Mouse (Mus musculus) adrenal gland, postnatal 25 days (tissue): ENCODE data around the gene Tubb5. TPM values are rescaled to one million over a fixed set of nuclear protein-coding genes. Genes with fewer than 3 reads are reported as not detected.
A peak's percentile ranks its signal among the peaks of the same experiment; 100 is the strongest.

ENCODE experiments used
- DNase-seq: peaks from one replicate; pipeline ENCODE4 v3.0.0; 2021; ENCODE audit warnings: mixed read lengths
- long read RNA-seq: library from polyadenylated mRNA; stranded (forward); transcript quantifications from one replicate; pipeline ENCODE4 v2.0.0, GENCODE M21; 2021
- total RNA-seq: library from RNA; stranded (reverse); gene quantifications from 2 replicates; pipeline ENCODE4 v1.2.3, GENCODE M21; 2021

Tubb5 gene
- total RNA-seq: 192 and 221 TPM in 2 replicates
- long read RNA-seq, transcript Tubb5-201 (4 exons, 2,649 nt): major isoform, 167 of 190 reads
- long read RNA-seq, partial matches to known transcripts: 0 of 190 reads
- long read RNA-seq, other reads (novel, unspliced or antisense): 21 of 190 reads

DNA sequence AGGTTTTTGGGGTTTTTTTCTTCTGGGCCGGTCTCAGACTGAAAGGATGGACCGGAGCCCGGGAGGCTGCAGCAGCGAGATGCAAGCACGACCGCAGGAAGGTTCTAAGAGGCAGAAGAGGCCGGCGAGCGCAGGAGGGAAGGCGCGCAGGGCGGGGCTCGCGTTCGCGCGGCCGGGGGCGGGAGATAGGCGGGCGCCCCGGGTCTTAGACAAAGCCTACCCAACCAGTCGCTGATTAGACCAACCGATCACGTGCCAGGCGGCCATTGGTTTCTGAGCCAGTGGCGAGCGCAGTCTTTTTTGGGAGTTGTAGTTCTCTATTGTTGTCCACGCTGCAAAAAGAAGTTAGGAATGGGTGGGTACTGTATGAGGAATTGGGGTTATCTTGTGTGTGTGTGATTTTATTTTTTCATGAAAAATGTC, at the start of gene Tubb5:
Gene Tubb5, minus strand, starts transcription at position 185 of the 423 bp plus-strand sequence.
- peak; percentile 96 for DNase-seq

DNA sequence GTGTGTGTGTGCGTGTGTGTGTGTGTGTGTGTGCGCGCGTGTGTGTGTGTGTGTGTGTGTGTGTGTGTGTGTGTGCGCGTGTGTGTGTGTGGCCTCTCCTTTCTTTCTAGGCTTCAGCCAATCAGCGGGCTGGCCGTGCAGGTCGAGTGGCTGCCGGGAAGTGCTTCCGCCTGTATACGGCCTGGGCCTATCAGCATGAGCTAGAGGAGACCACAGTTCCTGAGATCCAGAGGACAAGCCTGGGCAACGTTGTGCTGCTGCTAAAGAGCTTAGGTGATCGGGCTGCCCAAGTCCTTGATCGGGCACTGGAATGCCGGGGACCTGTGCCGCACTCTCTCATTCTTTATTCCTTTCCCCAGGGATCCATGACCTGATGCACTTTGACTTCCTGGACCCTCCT, 49.6 kb upstream of the Tubb5 start:
- no peak for DNase-seq

DNA sequence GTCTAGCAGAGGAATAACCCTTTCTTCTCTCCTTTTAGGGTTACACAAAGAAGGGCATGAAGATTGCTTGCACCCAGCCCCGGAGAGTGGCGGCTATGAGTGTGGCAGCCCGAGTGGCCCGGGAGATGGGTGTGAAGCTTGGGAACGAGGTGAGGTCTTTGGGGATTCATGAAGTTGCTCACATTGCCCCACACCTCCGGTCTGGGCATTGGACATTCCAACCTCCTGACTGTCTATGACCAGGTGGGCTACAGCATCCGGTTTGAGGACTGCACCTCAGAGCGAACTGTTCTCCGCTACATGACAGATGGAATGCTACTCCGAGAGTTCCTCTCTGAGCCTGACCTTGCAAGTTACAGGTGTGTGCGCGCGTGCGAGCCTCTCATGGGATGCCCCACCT, 45.7 kb upstream of the Tubb5 start:
- no peak for DNase-seq

DNA sequence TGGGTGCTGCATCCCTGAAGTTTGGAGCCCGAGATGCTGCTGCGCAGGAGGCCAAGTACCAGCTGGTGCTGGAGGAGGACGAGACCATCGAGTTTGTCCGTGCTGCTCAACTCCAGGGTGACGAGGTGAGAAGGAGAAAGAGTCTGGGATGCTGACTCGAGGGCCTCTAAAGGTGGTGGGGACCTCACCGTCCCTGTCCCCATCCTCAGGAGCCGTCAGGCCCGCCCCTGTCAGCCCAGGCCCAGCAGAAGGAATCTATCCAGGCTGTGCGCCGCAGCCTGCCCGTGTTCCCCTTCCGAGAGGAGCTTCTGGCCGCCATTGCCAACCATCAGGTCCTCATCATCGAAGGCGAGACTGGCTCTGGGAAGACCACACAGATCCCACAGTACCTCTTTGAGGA, 44.8 kb upstream of the Tubb5 start:
- no peak for DNase-seq

DNA sequence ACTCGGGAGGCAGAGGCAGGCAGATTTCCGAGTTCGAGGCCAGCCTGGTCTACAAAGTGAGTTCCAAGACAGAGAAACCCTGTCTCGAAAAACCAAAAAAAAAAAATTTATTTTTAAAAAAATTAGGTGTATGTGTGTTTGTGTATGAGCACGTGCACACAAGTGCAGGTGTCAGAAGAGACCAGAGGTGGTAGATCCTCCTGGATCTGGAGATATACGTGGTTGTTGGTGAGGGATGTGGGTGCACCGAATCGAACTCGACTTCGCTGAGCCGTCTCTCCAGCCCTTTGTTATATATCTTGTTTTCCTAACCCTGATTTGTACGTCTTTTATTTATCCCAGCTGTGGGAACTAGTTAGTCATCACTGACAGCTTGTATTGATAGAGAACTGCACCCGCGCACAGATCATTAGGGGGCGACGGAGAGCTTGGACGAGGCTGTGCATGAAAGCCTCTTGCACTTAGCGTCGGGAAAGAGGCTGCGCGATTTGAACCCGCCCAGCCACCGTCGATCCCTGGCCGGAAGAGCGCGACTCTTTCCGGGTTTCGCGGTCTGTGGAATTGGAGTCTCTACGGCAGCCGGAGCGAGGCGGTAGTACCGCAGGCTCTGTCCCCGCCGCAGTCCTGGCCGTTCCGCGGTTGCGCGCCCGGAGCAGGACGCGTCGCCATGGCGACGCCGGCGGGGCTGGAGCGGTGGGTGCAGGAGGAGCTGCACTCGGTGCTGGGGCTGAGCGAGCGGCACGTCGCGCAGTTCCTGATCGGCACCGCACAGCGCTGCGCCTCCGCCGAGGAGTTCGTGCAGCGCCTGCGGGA, 41.3 kb upstream of the Tubb5 start, which contains the start of gene Dhx16:
Gene Dhx16, plus strand, starts transcription at position 575 of the 813 bp plus-strand sequence.
- DNase-seq: peak; percentile 95

DNA sequence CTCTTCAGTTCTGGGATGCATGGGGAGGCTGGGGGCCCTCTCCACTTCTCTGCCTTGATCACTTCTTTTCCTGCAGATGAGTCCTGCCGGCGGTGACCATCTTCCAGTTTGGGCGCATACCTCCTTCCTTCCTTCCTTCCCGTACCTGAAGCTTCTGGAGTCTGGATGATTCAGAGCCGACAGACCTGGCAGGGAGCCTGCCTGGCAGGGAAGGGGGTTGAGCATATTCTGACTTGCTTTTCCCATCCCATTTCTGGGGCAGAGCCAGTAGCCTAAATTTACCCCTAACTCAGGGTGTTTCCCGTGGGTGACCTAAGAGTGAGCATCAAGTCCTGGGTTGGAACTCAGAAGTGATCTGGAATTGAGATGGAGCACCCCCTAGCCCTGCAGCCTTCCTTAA, 36.6 kb upstream of the Tubb5 start:
- DNase-seq: no peak

DNA sequence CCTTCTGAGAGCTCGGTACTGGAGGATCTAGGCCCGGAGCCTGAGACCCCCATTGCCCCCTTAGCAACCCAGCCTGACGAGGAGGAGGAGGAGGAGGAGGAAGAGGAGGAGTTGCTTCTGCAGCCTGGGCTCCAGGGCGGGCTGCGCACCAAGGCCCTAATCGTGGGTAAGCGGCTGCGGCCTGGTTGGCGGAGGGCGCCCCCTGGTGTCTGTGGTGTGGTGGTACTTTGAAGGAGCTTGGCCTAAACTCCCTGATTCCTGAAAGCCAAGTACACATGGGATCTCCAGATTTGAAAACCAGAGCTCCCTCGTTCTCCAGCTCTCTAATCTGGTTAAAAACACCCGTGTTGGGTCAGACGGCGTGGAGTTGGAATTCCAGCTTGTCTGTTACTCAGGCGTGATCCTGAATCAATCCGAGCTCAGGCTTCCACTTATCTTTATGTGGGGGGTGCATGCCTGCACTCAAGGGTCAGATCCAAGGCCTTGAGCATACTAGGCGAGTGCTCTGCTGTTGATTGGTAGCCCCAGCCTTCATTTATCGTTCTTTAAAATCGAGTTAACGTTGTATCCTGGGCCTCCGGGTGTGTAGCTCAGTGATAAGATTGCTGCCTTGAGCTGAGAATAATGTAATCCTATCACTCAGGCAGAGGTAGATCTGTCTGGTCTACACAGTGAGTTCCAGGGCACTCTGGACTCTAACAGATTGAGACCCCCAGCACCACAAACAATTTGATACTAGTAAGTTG, 35.8 kb upstream of the Tubb5 start:
- peak; percentile 94 for DNase-seq

DNA sequence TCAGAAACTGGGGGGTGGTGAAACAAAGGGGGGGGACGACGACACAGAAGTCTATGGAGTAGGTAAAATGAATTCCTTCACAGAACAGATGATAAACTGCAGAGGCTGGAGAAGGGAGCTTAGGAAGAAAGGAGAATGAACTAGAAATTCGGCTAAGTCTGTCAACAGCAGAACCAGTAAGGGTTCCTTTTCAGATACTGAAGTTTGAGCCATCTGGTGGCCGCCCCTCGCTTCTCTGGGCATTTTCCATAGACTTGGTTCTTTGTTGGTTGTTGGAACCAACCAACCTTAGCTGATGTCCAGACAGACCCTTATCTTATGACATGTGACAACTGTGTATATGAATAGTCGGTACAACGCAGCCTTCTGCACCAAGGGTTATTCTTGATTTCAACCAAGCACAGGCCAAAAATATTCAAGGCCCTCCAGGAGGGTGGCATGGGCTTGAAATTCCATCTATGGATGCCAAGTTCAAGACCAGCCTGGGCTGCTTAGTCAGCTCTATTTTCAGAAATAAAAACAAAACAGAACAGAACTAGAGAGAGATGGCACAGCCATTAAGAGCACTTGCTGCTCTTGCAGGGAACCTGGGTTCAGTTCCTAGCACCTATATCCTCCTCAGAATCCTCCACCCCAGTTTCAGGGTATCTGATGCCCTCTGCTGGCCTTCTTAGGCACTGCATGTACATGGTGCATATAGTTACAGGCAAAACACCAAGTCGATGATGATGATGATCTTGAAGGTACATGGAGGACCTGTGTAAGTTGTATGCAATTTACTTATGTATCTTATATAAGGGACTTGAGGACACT, 33.0 kb upstream of the Tubb5 start:
- no peak for DNase-seq

DNA sequence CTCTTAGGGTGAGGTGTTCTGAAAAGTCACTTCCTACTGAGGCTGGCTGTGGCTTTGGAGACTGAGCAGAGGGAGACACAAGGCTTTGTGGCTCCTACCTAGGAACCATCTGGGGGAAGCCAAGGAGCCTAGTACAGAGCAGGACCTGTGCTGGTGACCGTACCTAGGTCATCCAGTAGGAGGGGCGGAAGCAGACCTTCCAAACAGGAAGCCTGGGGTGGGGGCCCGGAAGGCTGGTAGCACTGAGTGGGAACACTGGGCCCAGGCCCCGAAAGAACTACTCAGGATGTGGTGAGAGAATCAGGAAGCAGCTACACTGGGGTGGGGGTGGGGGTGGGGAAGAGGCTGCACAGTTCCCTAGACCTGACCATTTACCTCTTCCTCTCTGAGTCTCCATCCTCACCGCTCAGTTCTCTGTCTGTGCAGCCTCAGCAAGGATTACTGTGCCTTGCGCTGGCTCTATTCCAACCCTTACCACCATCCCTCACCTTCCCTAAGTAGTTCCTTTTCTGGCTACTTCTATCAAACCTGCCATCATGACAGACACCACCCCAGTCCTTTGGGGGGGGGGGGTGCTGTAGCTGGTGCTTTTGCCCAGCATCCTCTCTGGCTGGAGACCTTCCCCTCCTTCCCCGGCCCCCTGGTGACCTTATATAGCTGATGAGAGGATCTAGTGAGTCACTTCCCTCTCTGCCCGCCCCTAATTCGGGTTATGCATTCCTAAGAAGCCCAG, 32.2 kb upstream of the Tubb5 start:
- DNase-seq: peak; percentile 62

DNA sequence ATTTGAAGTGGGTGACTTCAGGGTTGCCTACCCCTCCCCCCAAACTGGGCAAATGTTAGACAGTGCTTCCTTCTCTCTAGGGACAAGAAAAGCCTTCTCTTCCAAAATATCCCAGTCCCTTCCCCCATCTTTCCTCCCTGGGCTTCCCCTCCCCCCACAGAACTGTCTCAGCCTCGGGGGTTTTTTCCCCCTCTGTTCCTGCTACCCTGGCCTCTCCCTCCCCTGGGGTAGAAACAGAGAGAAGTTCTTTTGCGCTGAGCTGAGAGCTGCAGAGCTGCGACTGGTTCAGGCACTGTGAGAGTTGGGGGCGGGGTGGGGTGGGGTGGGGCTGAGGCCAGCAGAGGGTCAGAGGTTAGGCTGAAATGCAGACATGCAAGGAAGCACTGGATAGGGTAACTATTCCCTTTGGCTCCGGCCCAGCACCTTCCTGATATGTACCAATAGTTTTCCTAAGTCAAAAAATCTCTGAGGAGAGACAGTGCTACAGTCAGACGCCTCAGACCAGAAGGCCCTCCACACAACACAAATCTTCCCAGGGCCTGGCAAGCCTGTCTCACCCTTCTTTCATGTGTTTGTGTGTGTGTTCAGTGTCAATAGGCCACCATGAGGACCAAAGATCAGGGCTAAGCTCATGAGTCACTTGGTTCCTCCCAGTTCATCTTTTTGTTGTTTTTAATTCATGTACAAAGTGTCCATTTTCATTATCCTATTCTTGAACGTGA, 31.4 kb upstream of the Tubb5 start:
- DNase-seq: peak; percentile 57

DNA sequence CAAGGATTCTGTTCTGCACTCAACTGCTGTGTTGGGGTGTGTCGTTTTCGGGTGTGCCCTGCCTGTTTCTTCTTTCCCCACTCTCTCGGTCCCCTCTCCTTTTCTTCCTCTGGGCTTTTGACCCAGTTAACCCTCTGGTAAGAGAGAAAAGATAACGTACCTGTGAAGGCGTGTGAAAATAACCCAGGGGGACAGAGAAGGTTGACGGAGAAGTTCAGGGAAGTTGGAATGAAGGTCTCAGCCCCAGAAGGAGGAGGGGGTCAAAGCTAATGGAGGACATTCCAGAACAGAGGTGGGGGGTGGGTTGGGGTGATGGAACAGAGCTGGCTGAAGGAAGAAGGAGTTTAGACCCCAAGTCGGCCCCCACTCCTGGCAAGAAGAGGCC, 30.8 kb upstream of the Tubb5 start:
- DNase-seq: no peak

DNA sequence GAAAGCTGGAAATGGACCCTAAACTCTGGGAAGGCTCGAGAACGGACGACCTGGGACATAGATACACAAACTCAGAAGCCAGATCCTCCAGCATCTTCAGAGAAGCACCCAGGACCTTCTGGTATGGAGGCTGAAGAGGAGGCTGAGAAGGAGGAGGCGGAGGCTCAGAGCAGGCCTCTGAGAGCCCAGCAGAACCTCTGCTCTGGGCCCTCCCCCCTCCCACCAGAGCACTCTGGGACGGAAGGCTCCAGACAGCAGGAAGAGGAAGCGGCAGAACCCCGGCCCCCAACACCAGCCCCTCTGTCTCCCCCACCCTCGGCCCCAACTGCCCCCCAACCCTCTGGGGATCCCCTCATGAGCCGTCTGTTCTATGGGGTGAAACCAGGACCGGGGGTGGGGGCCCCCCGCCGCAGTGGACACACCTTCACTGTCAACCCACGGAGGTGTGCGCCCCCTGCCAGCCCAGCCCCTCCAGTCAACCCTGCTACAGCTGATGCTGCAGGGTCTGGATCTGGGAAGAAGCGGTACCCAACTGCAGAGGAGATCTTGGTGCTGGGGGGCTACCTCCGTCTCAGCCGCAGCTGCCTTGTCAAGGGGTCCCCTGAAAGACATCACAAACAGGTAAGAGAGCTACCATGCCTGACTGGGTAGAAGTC, 30.2 kb upstream of the Tubb5 start:
- no peak for DNase-seq

DNA sequence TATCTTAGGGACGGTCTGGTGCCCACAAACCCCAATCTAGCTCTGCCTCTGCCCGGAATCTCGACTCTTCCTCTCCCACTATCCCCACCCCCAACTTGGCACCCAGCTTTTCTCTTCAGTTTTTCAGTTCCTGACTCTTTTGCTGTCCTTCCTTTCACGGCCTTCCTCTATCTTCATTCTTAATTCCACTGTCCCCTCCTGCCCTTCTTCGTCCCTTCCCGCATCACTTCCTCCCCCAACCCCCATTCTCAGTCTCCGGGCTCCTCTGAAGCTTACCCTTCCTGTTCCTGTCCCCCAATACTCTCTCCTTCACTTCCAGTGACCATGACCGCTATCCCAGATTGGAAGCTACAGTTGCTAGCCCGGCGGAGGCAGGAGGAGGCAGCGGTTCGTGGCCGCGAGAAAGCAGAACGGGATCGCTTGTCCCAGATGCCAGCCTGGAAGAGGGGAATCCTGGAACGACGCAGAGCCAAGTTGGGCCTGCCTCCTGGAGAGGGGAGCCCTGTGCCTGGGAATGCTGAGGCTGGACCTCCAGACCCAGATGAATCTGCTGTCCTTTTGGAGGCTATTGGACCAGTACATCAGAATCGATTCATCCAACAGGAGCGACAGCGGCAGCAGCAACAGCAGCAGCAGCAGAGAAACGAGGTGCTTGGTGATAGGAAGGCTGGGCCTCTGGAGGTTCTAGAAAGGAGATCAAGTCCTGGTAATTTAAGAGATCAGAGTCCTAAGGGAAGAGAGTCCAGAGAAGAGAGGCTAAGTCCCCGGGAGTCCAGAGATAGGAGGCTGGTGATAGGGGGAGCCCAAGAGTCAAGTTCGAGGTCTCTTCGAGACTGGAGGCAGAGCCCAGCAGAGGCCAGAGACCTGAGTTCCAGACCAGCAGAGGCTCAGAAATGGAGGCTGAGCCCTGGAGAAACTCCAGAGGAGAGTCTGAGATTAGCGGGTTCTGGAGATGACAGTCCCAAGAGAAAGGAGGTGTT, 29.1 kb upstream of the Tubb5 start:
- DNase-seq: peak; percentile 44

DNA sequence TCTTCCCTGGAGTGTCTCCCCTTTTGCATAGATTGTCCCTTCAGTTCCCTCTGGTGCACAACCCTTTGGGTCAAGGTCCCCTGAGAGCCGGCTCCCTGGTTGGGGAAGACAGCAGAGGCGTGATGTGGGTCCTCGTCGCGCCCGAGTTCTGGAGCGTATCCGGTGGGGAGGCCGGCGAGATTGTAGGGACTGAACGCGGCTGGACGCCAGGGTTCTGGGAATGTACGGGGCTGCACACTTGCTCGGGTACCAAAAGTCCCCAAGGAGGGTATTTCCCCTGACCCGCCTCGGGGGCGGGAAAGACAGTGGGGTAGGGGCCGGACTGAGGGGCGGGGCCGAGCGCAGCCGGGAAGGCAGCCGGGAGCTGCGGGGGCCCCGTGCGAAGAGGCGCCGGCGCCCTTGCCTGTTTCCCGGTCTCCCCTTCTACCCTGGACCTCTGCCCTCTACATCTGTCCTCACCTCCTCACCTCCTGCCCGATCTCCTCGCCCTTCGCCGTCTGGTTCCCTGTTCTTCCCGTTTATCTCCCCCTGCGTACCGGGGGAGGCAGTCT, 28.2 kb upstream of the Tubb5 start:
- DNase-seq: peak; percentile 77

DNA sequence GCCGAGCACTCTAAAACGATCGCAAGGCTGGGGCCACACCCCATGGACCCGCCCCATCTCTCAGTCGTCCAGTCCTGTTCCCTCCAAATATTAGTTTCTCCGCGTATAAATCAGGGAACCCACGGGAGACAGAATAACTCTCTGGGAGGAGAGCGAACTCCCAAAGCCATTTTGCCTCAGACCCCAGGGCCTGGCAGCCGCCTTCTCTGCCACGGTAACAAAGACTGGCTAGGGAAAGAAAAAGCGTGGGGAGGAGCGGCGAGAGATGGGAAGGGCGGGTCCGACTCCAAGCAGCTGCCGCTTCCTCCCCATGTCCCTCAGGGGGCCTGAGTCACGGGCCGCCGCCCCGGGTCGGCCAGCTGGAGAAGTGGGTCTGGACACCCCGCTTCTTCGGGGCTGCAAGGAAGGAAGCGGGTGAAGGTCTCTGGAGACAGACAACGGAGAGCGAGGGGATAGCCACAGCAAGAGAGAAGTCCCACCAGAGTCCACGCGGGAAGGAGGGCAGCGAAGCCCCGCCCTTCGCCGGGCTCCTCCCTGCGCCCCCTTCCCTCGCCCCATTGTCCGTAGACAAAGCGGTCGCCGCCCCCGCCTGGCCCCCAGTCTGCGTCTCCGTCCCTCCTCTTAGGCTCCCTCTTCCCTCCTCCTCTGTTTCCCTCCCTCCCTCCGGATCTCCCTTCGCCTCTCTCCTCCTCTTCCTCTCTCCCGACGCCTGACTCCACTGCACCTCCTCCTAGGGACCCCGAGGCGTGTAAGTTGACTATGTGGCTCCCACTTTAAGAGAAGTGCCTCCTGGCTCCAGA, 27.6 kb upstream of the Tubb5 start, which contains the start of gene Ppp1r18:
Gene Ppp1r18, plus strand, starts transcription at position 113 of the 800 bp plus-strand sequence.
- peak; percentile 74 for DNase-seq

DNA sequence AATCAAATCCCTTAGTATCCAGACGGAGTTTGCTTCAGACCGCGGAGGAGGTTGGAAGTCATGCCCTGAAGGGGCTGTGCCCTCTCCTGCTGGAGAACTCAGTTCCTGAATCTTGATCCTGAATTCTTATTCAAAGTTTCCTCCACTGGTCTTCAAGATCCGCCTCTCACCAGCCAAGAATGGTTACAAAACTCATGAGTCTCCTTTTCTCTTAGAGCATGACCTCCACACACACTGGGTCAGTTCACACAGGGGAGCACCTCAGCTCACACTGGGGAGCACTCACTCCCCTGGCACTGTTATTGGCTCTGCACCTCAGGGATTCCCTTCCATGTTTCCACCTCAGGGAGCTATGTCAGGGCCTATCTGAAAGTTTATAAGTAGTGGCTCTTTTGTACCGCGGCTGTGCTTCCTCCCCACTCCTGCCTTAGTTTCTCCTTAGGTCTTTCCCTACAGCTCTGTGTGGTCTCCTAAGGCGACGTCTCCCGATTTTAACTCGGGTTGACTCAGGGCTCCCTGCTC, 26.8 kb upstream of the Tubb5 start:
- no peak for DNase-seq

DNA sequence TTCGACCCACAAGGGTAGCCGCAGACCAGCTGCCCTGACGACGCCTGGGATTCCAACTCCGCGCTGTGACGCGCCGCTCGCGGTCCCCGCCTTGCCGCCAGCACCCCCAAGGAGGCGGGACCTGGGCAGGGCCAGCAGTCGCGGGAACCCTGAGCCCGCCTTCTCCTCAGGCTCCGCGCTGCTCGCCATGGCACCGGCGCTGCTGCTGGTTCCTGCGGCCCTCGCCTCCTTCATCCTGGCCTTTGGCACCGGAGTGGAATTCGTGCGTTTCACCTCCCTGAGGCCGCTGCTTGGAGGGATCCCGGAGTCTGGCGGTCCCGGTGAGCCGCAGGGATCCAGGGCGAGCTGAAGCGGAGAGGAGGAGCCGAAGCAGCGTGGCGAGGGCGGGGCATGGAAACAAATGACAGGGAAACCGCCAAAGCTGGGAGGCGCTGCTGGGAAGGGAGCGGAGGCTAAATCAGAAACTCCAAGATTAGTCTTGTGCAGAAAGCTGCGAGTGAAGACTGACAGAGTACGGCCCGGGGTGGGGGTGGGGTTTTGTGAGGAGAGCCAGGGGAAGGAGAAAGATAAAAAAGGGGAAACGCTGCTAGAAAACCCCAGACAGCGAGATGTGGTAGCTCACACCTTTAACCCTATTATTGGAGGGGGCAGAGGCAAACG, 23.2 kb upstream of the Tubb5 start, which contains the start of gene Nrm:
Gene Nrm, plus strand, starts transcription at position 121 of the 660 bp plus-strand sequence.
- peak; percentile 89 for DNase-seq
